Mouse (Mus musculus) limb, embryonic 13.5 days (tissue): ENCODE data around the gene Nav2. TPM values are rescaled to one million over a fixed set of nuclear protein-coding genes. Genes with fewer than 3 reads are reported as not detected.
A peak's percentile ranks its signal among the peaks of the same experiment; 100 is the strongest.

Experiments
- ATAC-seq: fragments of 200-750 bp; cut with Nextera tagmentation; 2 replicates; pipeline ENCODE4 v1.8.0; 2017; ENCODE audit warnings: low read depth, moderate number of reproducible peaks, moderate TSS enrichment; ENCODE audit not compliant: low FRiP score
- H3K27ac ChIP-seq: fragments of 300-500 bp; sonication (generic); 2 replicates; pipeline ENCODE4 v1.5.1; 2015; ENCODE audit warnings: inconsistent platforms, mild to moderate bottlenecking, moderate library complexity
- H3K27me3 ChIP-seq: fragments of 300-500 bp; sonication (generic); 2 replicates; pipeline ENCODE4 v1.6.1; 2015; ENCODE audit warnings: mild to moderate bottlenecking, inconsistent platforms
- H3K36me3 ChIP-seq: fragments of 300-500 bp; sonication (generic); 2 replicates; pipeline ENCODE4 v1.6.1; 2015; ENCODE audit warnings: inconsistent platforms, mild to moderate bottlenecking, moderate library complexity
- H3K4me1 ChIP-seq: fragments of 300-500 bp; sonication (generic); 2 replicates; pipeline ENCODE4 v1.6.1; 2015; ENCODE audit warnings: inconsistent platforms
- H3K4me2 ChIP-seq: fragments of 300-500 bp; sonication (generic); replicated peaks from 2 replicates; pipeline ENCODE4 v1.6.1; 2015; ENCODE audit warnings: inconsistent platforms, mild to moderate bottlenecking, moderate library complexity
- H3K4me3 ChIP-seq: fragments of 300-500 bp; sonication (generic); 2 replicates; pipeline ENCODE4 v1.5.1; 2015; ENCODE audit warnings: moderate library complexity, mild to moderate bottlenecking, inconsistent platforms
- H3K9ac ChIP-seq: fragments of 300-500 bp; sonication (generic); 2 replicates; pipeline ENCODE4 v1.6.1; 2015; ENCODE audit warnings: mild to moderate bottlenecking, inconsistent platforms
- H3K9me3 ChIP-seq: fragments of 300-500 bp; sonication (generic); 2 replicates; pipeline ENCODE4 v1.6.1; 2016; ENCODE audit warnings: inconsistent platforms
- WGBS: fragments of 180-500 bp; shearing (Covaris S2); methylation state at CpG from one replicate; pipeline ENCODE4 v1.1.7; 2015; 5-methylcytosine and 5-hydroxymethylcytosine counted together
- polyA plus RNA-seq: library from polyadenylated mRNA; unstranded; fragments of >200 nt; fragmentation: Nextera tagmentation; extraction: Ambion mirVana; gene quantifications from 2 replicates; pipeline ENCODE4 v1.2.1, GENCODE M21; 2015

The Nav2 gene
- polyA plus RNA-seq, 1 experiment from 2014 or later: 17.4 TPM

- Histone ChIP-seq H3K27me3 (0 out of 2 replicates have a peak, but pooled peaks cover 4% of the 10 kb centered on the region), H3K4me1 (peaks cover 31% of the 10 kb centered on the region), H3K27ac (no peak overlapping the region), H3K9ac (no peak overlapping the region), H3K9me3 (peaks cover 5% of the 10 kb centered on the region; the same call in 1 of the 2 replicates), H3K4me3 (no peak overlapping the region), H3K4me2 (no peak overlapping the region), H3K36me3 (no peaks in the 10 kb centered on the region)
- ATAC-seq: no peak
- WGBS: 82% methylated on average over 6 of the region's 6 CpGs
These were observed 399.2 kb downstream of the Nav2 start for GRCm38 (mm10) chr7:49307717-49308116.

GRCm38 (mm10) chr7:49309746-49310145, 401.2 kb downstream of the Nav2 start:
- WGBS: 75% methylated on average over 5 of the region's 5 CpGs
- 0 out of 2 replicates have a peak, but pooled peaks cover 2% of the 10 kb centered on the region for H3K27me3 ChIP-seq
- no peak for ATAC-seq

GRCm38 (mm10) chr7:49313945-49314344, 405.4 kb downstream of the Nav2 start:
- 78% methylated on average over 7 of the region's 7 CpGs for whole genome bisulfite sequencing
- no peak for ATAC-seq
- Histone ChIP-seq H3K4me1 (peaks cover 33% of the 10 kb centered on the region), H3K36me3 (no peaks in the 10 kb centered on the region), H3K4me2 (no peak overlapping the region), H3K4me3 (no peak overlapping the region), H3K9me3 (peaks cover 5% of the 10 kb centered on the region; the same call in 1 of the 2 replicates), H3K27me3 (no peaks in the 10 kb centered on the region), H3K9ac (no peak overlapping the region), H3K27ac (no peak overlapping the region)

More at GRCm38 (mm10) chr7:49309746-49310145, 401.2 kb downstream of the Nav2 start:
- Histone ChIP-seq H3K4me3 (no peak overlapping the region), H3K27ac (no peak overlapping the region), H3K4me2 (no peak overlapping the region), H3K4me1 (peaks cover 23% of the 10 kb centered on the region), H3K9ac (no peak overlapping the region), H3K36me3 (no peaks in the 10 kb centered on the region), H3K9me3 (peaks cover 5% of the 10 kb centered on the region; the same call in 1 of the 2 replicates)

DNA sequence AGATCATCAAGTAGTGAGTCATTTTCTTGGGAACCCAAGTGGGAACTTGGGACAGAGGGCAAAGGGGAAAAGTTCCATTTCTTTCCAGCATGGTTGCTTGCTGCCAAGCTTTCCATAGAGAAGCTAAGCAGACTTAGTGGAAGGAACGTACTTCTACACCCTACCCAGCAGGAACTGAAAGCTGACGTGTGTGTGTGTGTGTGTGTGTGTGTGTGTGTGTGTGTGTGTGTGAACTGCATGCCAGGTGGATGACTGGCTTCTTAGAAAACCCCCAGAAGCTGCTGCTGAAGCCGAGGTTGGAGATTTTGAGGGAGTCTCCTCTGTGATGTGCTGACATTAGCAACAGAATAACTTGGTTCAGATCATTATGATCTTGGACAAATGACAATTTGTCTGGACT, 406.5 kb downstream of the Nav2 start:
- no peak for ATAC-seq
- Histone ChIP-seq H3K27ac (no peak overlapping the region), H3K27me3 (no peaks in the 10 kb centered on the region), H3K4me1 (peaks cover 36% of the 10 kb centered on the region), H3K4me2 (no peak overlapping the region), H3K36me3 (no peaks in the 10 kb centered on the region), H3K4me3 (no peak overlapping the region), H3K9ac (no peak overlapping the region), H3K9me3 (peaks cover 5% of the 10 kb centered on the region; the same call in 1 of the 2 replicates)
- WGBS: 75% methylated on average over 3 of the region's 3 CpGs

DNA sequence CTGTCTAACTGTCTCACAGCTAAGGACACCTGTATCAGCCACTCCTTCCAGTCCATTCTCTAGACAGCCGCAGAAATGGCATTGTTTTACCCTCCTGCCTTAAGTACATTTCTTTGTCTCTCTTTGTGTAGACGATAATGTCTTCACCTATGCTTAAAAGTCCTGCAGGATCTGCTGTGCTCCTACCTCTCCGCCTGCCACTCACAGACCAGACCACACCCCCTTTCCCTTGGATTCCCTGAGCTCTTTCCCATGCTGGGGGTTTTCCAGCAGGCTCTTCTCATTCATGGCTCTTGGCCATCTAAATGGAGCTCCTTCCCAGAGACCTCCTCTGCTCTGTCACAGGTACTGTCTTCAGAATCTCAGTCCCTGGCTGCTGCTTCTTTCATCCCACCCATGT, 408.1 kb downstream of the Nav2 start:
- Histone ChIP-seq H3K27ac (no peak overlapping the region), H3K4me3 (no peak overlapping the region), H3K27me3 (no peaks in the 10 kb centered on the region), H3K4me1 (peaks cover 47% of the 10 kb centered on the region), H3K36me3 (no peaks in the 10 kb centered on the region), H3K9me3 (peaks cover 5% of the 10 kb centered on the region; the same call in 1 of the 2 replicates), H3K9ac (no peak overlapping the region), H3K4me2 (no peak overlapping the region)
- 86% methylated on average over 3 of the region's 3 CpGs for WGBS
- ATAC-seq: no peak

DNA sequence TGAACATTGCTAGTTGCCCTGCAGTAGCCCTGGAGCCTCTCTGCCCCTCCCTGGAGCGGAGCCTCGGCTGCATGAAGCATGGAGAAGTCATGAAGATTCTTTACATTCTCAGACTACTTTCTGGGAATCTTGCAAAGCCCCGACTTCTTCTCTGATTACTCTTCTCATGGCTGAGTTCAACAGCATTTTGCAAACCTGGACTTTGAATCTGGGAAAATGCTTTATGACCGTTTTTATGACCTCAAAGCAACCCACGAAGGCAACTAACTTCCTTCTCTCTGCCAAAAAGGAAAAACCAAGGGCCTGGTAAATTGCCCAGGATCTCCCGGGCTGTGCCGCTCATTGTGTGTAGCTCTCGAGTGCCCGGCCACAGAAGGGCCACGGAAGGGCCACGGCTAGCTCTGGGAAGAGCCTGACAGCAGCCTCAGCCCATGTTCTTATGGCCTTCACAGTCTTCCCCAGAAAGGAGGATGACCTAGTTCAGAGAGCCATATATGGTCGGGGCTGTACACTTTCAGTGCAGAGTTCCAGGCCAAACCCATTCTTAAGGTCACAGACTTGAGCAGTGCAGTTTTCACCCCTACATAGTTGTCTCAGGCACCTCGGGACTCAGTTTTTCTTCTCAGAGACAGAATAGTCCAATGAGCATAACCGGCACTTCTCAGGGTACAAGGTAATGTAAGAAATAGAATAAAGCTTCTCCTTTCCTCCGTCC, 409.8 kb downstream of the Nav2 start:
- Histone ChIP-seq H3K36me3 (no peaks in the 10 kb centered on the region), H3K4me1 (peaks cover 47% of the 10 kb centered on the region), H3K4me3 (no peak overlapping the region), H3K27ac (peak overlapping the region; percentile 64; the same call in 1 of the 2 replicates), H3K27me3 (no peaks in the 10 kb centered on the region), H3K9me3 (no peaks in the 10 kb centered on the region), H3K9ac (no peak overlapping the region), H3K4me2 (no peak overlapping the region)
- ATAC-seq: peak; percentile 24; the same call in 1 of the 2 replicates
- 55% methylated on average over 15 of the region's 15 CpGs for WGBS

GRCm38 (mm10) chr7:49318898-49319293, 410.4 kb downstream of the Nav2 start:
- peaks cover 47% of the 10 kb centered on the region for H3K4me1 ChIP-seq
- 86% methylated on average over 8 of the region's 8 CpGs for WGBS

DNA sequence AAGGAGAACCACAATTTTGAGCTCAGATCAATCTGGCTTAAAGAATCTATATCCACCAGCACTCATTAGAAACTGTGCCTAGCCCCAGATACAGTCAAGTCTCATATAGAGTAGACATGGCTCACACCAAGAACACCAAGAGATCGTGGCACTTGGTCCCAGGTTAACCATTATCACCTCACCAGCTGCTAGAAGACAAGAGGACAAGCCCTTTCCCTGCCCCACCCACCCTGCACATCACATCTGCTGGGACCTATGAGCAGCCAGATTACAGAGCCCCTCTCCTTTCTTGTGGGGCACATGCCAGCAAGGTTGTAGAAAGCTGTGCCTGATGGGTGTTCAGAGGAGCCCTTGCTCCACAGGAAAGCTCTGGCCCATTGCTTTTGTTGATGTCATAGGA, 411.5 kb downstream of the Nav2 start:
- no peaks in the 10 kb centered on the region for H3K27me3 ChIP-seq
- H3K9me3 ChIP-seq: no peaks in the 10 kb centered on the region
- no peaks in the 10 kb centered on the region for H3K36me3 ChIP-seq
- H3K4me2 ChIP-seq: no peak overlapping the region
- ATAC-seq: no peak
- H3K27ac ChIP-seq: no peak overlapping the region
- H3K4me1 ChIP-seq: peaks cover 47% of the 10 kb centered on the region
- WGBS: 77% methylated on average over 1 of the region's 1 CpGs
- no peak overlapping the region for H3K4me3 ChIP-seq
- no peak overlapping the region for H3K9ac ChIP-seq

More at GRCm38 (mm10) chr7:49318898-49319293, 410.4 kb downstream of the Nav2 start:
- Histone ChIP-seq H3K9me3 (no peaks in the 10 kb centered on the region), H3K27ac (peak overlapping the region; percentile 64; the same call in 1 of the 2 replicates), H3K9ac (no peak overlapping the region), H3K4me2 (no peak overlapping the region), H3K27me3 (no peaks in the 10 kb centered on the region), H3K4me3 (no peak overlapping the region), H3K36me3 (no peaks in the 10 kb centered on the region)
- no peak for ATAC-seq

DNA sequence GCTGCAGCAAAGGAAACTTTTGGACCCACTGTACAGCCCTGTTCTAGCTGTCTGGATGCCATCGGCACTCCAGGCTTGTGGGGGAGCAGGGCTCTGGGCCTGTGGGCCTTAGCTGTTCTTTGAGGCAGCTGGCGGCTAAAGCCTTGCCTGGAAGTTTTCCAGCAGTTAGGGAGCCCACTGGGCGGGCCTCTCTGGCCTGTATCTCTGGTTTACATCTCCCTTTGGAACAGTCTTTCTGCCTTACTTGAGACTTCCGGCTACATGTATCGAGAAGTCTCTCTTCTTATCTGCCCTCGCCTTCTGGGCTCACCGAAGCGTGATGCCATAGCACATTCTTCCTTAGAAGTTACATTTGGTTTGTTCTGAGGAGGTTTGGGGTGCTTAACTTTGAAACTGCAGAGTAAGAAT, 412.6 kb downstream of the Nav2 start:
- no peaks in the 10 kb centered on the region for H3K27me3 ChIP-seq
- H3K4me2 ChIP-seq: no peak overlapping the region
- H3K27ac ChIP-seq: peak overlapping the region; percentile 65
- 0 out of 2 replicates have a peak, but pooled peaks have one; percentile 51 for ATAC-seq
- no peaks in the 10 kb centered on the region for H3K9me3 ChIP-seq
- peaks cover 42% of the 10 kb centered on the region for H3K4me1 ChIP-seq
- no peaks in the 10 kb centered on the region for H3K36me3 ChIP-seq
- H3K4me3 ChIP-seq: no peak overlapping the region
- WGBS: 58% methylated on average over 8 of the region's 8 CpGs
- H3K9ac ChIP-seq: peak overlapping the region; percentile 25; the same call in 1 of the 2 replicates

GRCm38 (mm10) chr7:49322179-49322578, 413.7 kb downstream of the Nav2 start:
- Histone ChIP-seq H3K4me2 (no peak overlapping the region), H3K27me3 (no peaks in the 10 kb centered on the region), H3K9me3 (no peaks in the 10 kb centered on the region), H3K36me3 (no peaks in the 10 kb centered on the region), H3K4me1 (peaks cover 35% of the 10 kb centered on the region), H3K27ac (no peak overlapping the region), H3K4me3 (no peak overlapping the region), H3K9ac (no peak overlapping the region)
- 86% methylated on average over 2 of the region's 2 CpGs for WGBS
- no peak for ATAC-seq

GRCm38 (mm10) chr7:49324575-49324974, 416.1 kb downstream of the Nav2 start:
- no peaks in the 10 kb centered on the region for H3K9me3 ChIP-seq
- no peak for ATAC-seq
- no peaks in the 10 kb centered on the region for H3K27me3 ChIP-seq
- H3K4me1 ChIP-seq: peaks cover 17% of the 10 kb centered on the region
- no peak overlapping the region for H3K4me3 ChIP-seq
- no peaks in the 10 kb centered on the region for H3K36me3 ChIP-seq
- no peak overlapping the region for H3K27ac ChIP-seq
- H3K9ac ChIP-seq: no peak overlapping the region
- 89% methylated on average over 2 of the region's 2 CpGs for WGBS
- no peak overlapping the region for H3K4me2 ChIP-seq

- Histone ChIP-seq H3K4me1 (peaks cover 14% of the 10 kb centered on the region), H3K27ac (no peak overlapping the region), H3K36me3 (no peaks in the 10 kb centered on the region), H3K4me2 (no peak overlapping the region), H3K27me3 (no peaks in the 10 kb centered on the region), H3K9ac (no peak overlapping the region), H3K9me3 (no peaks in the 10 kb centered on the region), H3K4me3 (no peak overlapping the region)
- ATAC-seq: no peak
- 66% methylated on average over 5 of the region's 5 CpGs for WGBS
These were observed 417.7 kb downstream of the Nav2 start for GRCm38 (mm10) chr7:49326136-49326722.
